Comparison of ENCODE assay signal across 9 mouse cellular contexts in genomic region chr11:49754958-49755665, GRCm38 (mm10). TPM values are rescaled to one million over a fixed set of nuclear protein-coding genes. Genes with fewer than 3 reads are reported as not detected.
DNase-seq lines count a peak whose midpoint lies in the region; ATAC-seq and TF ChIP-seq lines count a peak whose summit lies in the region.
"Had no signal": no experiment of that assay in that cellular context is flagged by ENCODE, and none has a peak within 500 bp of the region (broad histone marks: within the 10 kb centered on the region; RNA-seq: fewer than 3 reads in every experiment).

No protein-coding gene starts in this region.

- no peaks in the 10 kb centered on the region for H3K9me3 ChIP-seq in embryonic facial prominence, embryonic 13.5 days
- H3K9me3 ChIP-seq in limb, embryonic 14.5 days (ENCODE audit: control insufficient read depth, low read length), result no peaks in the 10 kb centered on the region
- H3K9me3 ChIP-seq in forebrain, embryonic 13.5 days (replicated peaks), result no peaks in the 10 kb centered on the region
- H3K9me3 ChIP-seq in midbrain, embryonic 10.5 days (replicated peaks), result no peaks in the 10 kb centered on the region
- H3K9me3 ChIP-seq: midbrain, embryonic 12.5 days had no signal

- H3K27me3 ChIP-seq in embryonic facial prominence, embryonic 13.5 days, result no peaks in the 10 kb centered on the region
- H3K27me3 ChIP-seq in limb, embryonic 14.5 days (ENCODE audit: control insufficient read depth, insufficient read depth, low read length), result no peaks in the 10 kb centered on the region
- H3K27me3 ChIP-seq in forebrain, embryonic 13.5 days, result no peaks in the 10 kb centered on the region
- H3K27me3 ChIP-seq in midbrain, embryonic 10.5 days (ENCODE audit: low read depth, poor library complexity, severe bottlenecking), result no peaks in the 10 kb centered on the region
- H3K27me3 ChIP-seq: midbrain, embryonic 12.5 days had no signal

- TF ChIP-seq POLR2A in limb, embryonic 14.5 days (IDR thresholded peaks at IDR 0.05; ENCODE audit: borderline replicate concordance, extremely low read depth, insufficient read depth, insufficient read length), result no peak

- 0 out of 2 replicates have a peak, but pooled peaks cover 5% of the 10 kb centered on the region for H3K4me1 ChIP-seq in embryonic facial prominence, embryonic 13.5 days
- H3K4me1 ChIP-seq in limb, embryonic 14.5 days (ENCODE audit: control insufficient read depth, insufficient read depth, low read length), result peaks cover 8% of the 10 kb centered on the region
- no peaks in the 10 kb centered on the region for H3K4me1 ChIP-seq in forebrain, embryonic 13.5 days
- no peaks in the 10 kb centered on the region for H3K4me1 ChIP-seq in midbrain, embryonic 10.5 days
- H3K4me1 ChIP-seq: midbrain, embryonic 12.5 days had no signal

- no peak for ATAC-seq in embryonic facial prominence, embryonic 13.5 days (ENCODE audit: insufficient number of reproducible peaks, insufficient read depth, low FRiP score, low TSS enrichment, low read depth)
- ATAC-seq in limb, embryonic 14.5 days (ENCODE audit: low FRiP score, low read depth), result no peak
- ATAC-seq in forebrain, embryonic 13.5 days, result no peak

- 0 out of 2 replicates have a peak overlapping the region, but pooled peaks have one; percentile 3 for H3K9ac ChIP-seq in embryonic facial prominence, embryonic 13.5 days
- H3K9ac ChIP-seq in limb, embryonic 14.5 days (ENCODE audit: low read depth, low read length, severe bottlenecking), result no peak overlapping the region
- no peak overlapping the region for H3K9ac ChIP-seq in forebrain, embryonic 13.5 days
- H3K9ac ChIP-seq: midbrain, embryonic 12.5 days had no signal

- H3K4me3 ChIP-seq in embryonic facial prominence, embryonic 13.5 days, result no peak overlapping the region
- no peak overlapping the region for H3K4me3 ChIP-seq in limb, embryonic 14.5 days (replicated peaks; ENCODE audit: low read length)
- H3K4me3 ChIP-seq in layer of hippocampus, adult 2 months, result no peak overlapping the region
- H3K4me3 ChIP-seq in forebrain, embryonic 13.5 days, result no peak overlapping the region
- no peak overlapping the region for H3K4me3 ChIP-seq in midbrain, embryonic 10.5 days
- H3K4me3 ChIP-seq: midbrain, embryonic 12.5 days had no signal

- TF ChIP-seq CTCF in layer of hippocampus, adult 2 months (conservative IDR thresholded peaks at IDR 0.05), result no peak

- intact Hi-C loops in heart, postnatal 14 days (cut with DNase I), result no loop called here

- no peaks in the 10 kb centered on the region for H3K36me3 ChIP-seq in embryonic facial prominence, embryonic 13.5 days
- no peaks in the 10 kb centered on the region for H3K36me3 ChIP-seq in limb, embryonic 14.5 days (ENCODE audit: control insufficient read depth, insufficient read depth, low read length)
- no peaks in the 10 kb centered on the region for H3K36me3 ChIP-seq in forebrain, embryonic 13.5 days (ENCODE audit: poor library complexity, severe bottlenecking)
- no peaks in the 10 kb centered on the region for H3K36me3 ChIP-seq in midbrain, embryonic 10.5 days
- H3K36me3 ChIP-seq: midbrain, embryonic 12.5 days had no signal

- no peak overlapping the region for H3K4me2 ChIP-seq in embryonic facial prominence, embryonic 13.5 days
- no peak overlapping the region for H3K4me2 ChIP-seq in limb, embryonic 14.5 days (replicated peaks; ENCODE audit: low read depth, low read length, severe bottlenecking)
- H3K4me2 ChIP-seq in forebrain, embryonic 13.5 days, result no peak overlapping the region
- H3K4me2 ChIP-seq: midbrain, embryonic 12.5 days had no signal

- 52% methylated on average over 12 of the region's 12 CpGs for WGBS in embryonic facial prominence, embryonic 13.5 days
- WGBS in limb, embryonic 14.5 days, result 36% methylated on average over 12 of the region's 12 CpGs
- WGBS in forebrain, embryonic 13.5 days, result 60% methylated on average over 12 of the region's 12 CpGs
- WGBS in midbrain, embryonic 10.5 days, result 66% methylated on average over 12 of the region's 12 CpGs

- 0 out of 2 replicates have a peak overlapping the region, but pooled peaks have one; percentile 23 for H3K27ac ChIP-seq in embryonic facial prominence, embryonic 13.5 days
- peak overlapping the region; percentile 33; the same call in 1 of the 2 replicates for H3K27ac ChIP-seq in limb, embryonic 14.5 days (replicated peaks; ENCODE audit: low read depth, low read length)
- no peak overlapping the region for H3K27ac ChIP-seq in layer of hippocampus, adult 2 months
- no peak overlapping the region for H3K27ac ChIP-seq in forebrain, embryonic 13.5 days
- H3K27ac ChIP-seq in midbrain, embryonic 10.5 days (replicated peaks), result no peak overlapping the region
- H3K27ac ChIP-seq: midbrain, embryonic 12.5 days had no signal

- DNase-seq in 416B (ENCODE audit: low read depth), result peak; percentile 42
- DNase-seq in heart, postnatal 14 days, result peak; percentile 49 to 51
- DNase-seq in limb, embryonic 14.5 days (ENCODE audit: low spot score), result peak; percentile 21
- DNase-seq in layer of hippocampus, adult 18-20 months (ENCODE audit: low spot score in 2 of 2), result no peak
- DNase-seq in layer of hippocampus, adult 2 months (ENCODE audit: low spot score in 2 of 2), result no peak
- DNase-seq in midbrain, embryonic 10.5 days (ENCODE audit: low spot score), result no peak

RNA-seq across cellular contexts. Expression of gene Gfpt2, which starts 38.9 kb away (rescaled TPM):
- 27.1 and 35.5 TPM in 2 replicates for polyA plus RNA-seq in embryonic facial prominence, embryonic 13.5 days (2015; fragmentation: Nextera tagmentation; extraction: Ambion mirVana)
- total RNA-seq in heart, postnatal 14 days (2021), result 10 to 100 TPM; 15.8 to 17.5 TPM
- polyA plus RNA-seq in limb, embryonic 14.5 days (2012; rRNA removed), result 27.4 and 31.1 TPM in 2 replicates
- 24.8 and 27.7 TPM in 2 replicates for polyA plus RNA-seq in limb, embryonic 14.5 days (2014; fragmentation: Nextera tagmentation; extraction: Ambion mirVana)
- 1 to 10 TPM; 4.2 to 4.6 TPM for total RNA-seq in layer of hippocampus, adult 18-20 months (2021)
- 1 to 10 TPM; 5.0 TPM for total RNA-seq in layer of hippocampus, adult 2 months (2021)
- 6.9 and 7.0 TPM in 2 replicates for polyA plus RNA-seq in forebrain, embryonic 13.5 days (2015; fragmentation: Nextera tagmentation; extraction: Ambion mirVana)
- 13.9 and 16.7 TPM in 2 replicates for polyA plus RNA-seq in midbrain, embryonic 10.5 days (2016; fragmentation: Nextera tagmentation; extraction: Ambion mirVana)

RNA-seq across cellular contexts. Expression of gene Cnot6, which starts 42.6 kb away (rescaled TPM):
- polyA plus RNA-seq in embryonic facial prominence, embryonic 13.5 days (2015; fragmentation: Nextera tagmentation; extraction: Ambion mirVana), result 69.2 and 70.0 TPM in 2 replicates
- total RNA-seq in heart, postnatal 14 days (2021), result 10 to 100 TPM; 33.1 to 39.6 TPM
- polyA plus RNA-seq in limb, embryonic 14.5 days (2012; rRNA removed), result 65.2 and 68.1 TPM in 2 replicates
- polyA plus RNA-seq in limb, embryonic 14.5 days (2014; fragmentation: Nextera tagmentation; extraction: Ambion mirVana), result 57.0 and 59.7 TPM in 2 replicates
- total RNA-seq in layer of hippocampus, adult 18-20 months (2021), result 10 to 100 TPM; 48.3 to 48.8 TPM
- 10 to 100 TPM; 43.6 to 46.4 TPM for total RNA-seq in layer of hippocampus, adult 2 months (2021)
- polyA plus RNA-seq in forebrain, embryonic 13.5 days (2015; fragmentation: Nextera tagmentation; extraction: Ambion mirVana), result 71.4 and 76.3 TPM in 2 replicates
- 57.8 and 58.3 TPM in 2 replicates for polyA plus RNA-seq in midbrain, embryonic 10.5 days (2016; fragmentation: Nextera tagmentation; extraction: Ambion mirVana)

Comparison
In these comparisons a context has a peak if more than half of its experiments do, and no peak if none do; other contexts are left out.
1. DNase-seq: peak in 416B (single experiment), heart, postnatal 14 days (2 of 2) and limb, embryonic 14.5 days (single experiment); none in layer of hippocampus, adult 18-20 months (0 of 2), layer of hippocampus, adult 2 months (0 of 2) and midbrain, embryonic 10.5 days (single experiment).
2. H3K27ac ChIP-seq: peak in embryonic facial prominence, embryonic 13.5 days (single experiment) and limb, embryonic 14.5 days (single experiment); none in layer of hippocampus, adult 2 months (single experiment), forebrain, embryonic 13.5 days (single experiment) and midbrain, embryonic 10.5 days (single experiment).